Mouse (Mus musculus) CH12.LX (cell line): ENCODE data around the gene Selenof. TPM values are rescaled to one million over a fixed set of nuclear protein-coding genes. Genes with fewer than 3 reads are reported as not detected.
A peak's percentile ranks its signal among the peaks of the same experiment; 100 is the strongest.

ENCODE experiments used
- DNase-seq: peaks from one replicate; pipeline ENCODE4 v3.0.0-alpha.2; 2013; ENCODE audit errors: extremely low read depth
- H3K27ac ChIP-seq: 2 replicates; pipeline ENCODE4 v1.5.1; 2012; ENCODE audit warnings: low read depth, mild to moderate bottlenecking, control low read depth, moderate library complexity; ENCODE audit not compliant: insufficient read depth
- H3K27me3 ChIP-seq: replicated peaks from 2 replicates; pipeline ENCODE3; 2012; ENCODE audit warnings: inconsistent platforms
- H3K36me3 ChIP-seq, 2 experiments: replicated peaks in 1 of 2; 2 replicates each; pipeline versions ENCODE3 to v1.6.1; 2012; ENCODE audit warnings: inconsistent platforms in 1 of 2, low read length in 1 of 2, mild to moderate bottlenecking in 1 of 2, mixed read lengths in 1 of 2, moderate library complexity in 1 of 2; ENCODE audit not compliant: control insufficient read depth in 1 of 2, insufficient read depth in 1 of 2
- H3K4me1 ChIP-seq, 2 experiments: 2 replicates each; pipeline ENCODE4 v1.6.1; 2012; ENCODE audit warnings: inconsistent platforms in 1 of 2, moderate library complexity in 1 of 2; ENCODE audit not compliant: insufficient read depth in 2 of 2, control insufficient read depth in 1 of 2
- H3K4me2 ChIP-seq: 2 replicates; pipeline ENCODE4 v1.6.1; 2012; ENCODE audit warnings: low read depth, mild to moderate bottlenecking, control low read depth; ENCODE audit not compliant: poor library complexity, insufficient read depth, severe bottlenecking
- H3K4me3 ChIP-seq, 3 experiments: fragments of 150-350 bp in 1 of 3; sonication (generic) in 1 of 3; replicated peaks in 1 of 3; 2 replicates each; pipeline versions ENCODE3 to v1.5.1; 2011 to 2012; ENCODE audit warnings: low read depth in 2 of 3, low read length in 2 of 3, mild to moderate bottlenecking in 2 of 3, moderate library complexity in 2 of 3, control low read depth in 1 of 3, improper control_type of control experiment in 1 of 3, inconsistent platforms in 1 of 3, mixed read lengths in 1 of 3; ENCODE audit not compliant: poor library complexity in 1 of 3
- H3K79me2 ChIP-seq: replicated peaks from 2 replicates; pipeline ENCODE4 v1.6.1; 2012; ENCODE audit warnings: mild to moderate bottlenecking, moderate library complexity; ENCODE audit not compliant: control insufficient read depth, poor library complexity, insufficient read depth, severe bottlenecking; ENCODE audit errors: extremely low read depth
- H3K9ac ChIP-seq: 2 replicates; pipeline ENCODE4 v1.6.1; 2012; ENCODE audit warnings: low read depth, mild to moderate bottlenecking, control low read depth, moderate library complexity; ENCODE audit not compliant: insufficient read depth
- H3K9me3 ChIP-seq: replicated peaks from 2 replicates; pipeline ENCODE3; 2012; ENCODE audit warnings: low read length, inconsistent platforms, mixed read lengths
- BHLHE40 ChIP-seq: IDR thresholded peaks from 2 replicates; pipeline ENCODE4 v1.6.1; 2011; ENCODE audit warnings: mild to moderate bottlenecking, low read depth, low read length, improper control_type of control experiment
- E2F4 ChIP-seq: IDR thresholded peaks from 2 replicates; pipeline ENCODE4 v1.6.1; 2011; ENCODE audit warnings: low read depth, low read length, improper control_type of control experiment; ENCODE audit not compliant: insufficient replicate concordance
- ELF1 ChIP-seq: IDR thresholded peaks from 2 replicates; pipeline ENCODE4 v1.6.1; 2014; ENCODE audit warnings: low read depth, mild to moderate bottlenecking, inconsistent platforms, low read length, improper control_type of control experiment
- EP300 ChIP-seq: IDR thresholded peaks from 2 replicates; pipeline ENCODE4 v1.6.1; 2011; ENCODE audit warnings: low read length, improper control_type of control experiment
- HCFC1 ChIP-seq: IDR thresholded peaks from 2 replicates; pipeline ENCODE4 v1.6.1; 2012; ENCODE audit warnings: low read depth, mild to moderate bottlenecking, inconsistent platforms, low read length, improper control_type of control experiment
- IRF4 ChIP-seq: IDR thresholded peaks from 2 replicates; pipeline ENCODE4 v1.6.1; 2014; ENCODE audit warnings: low read depth, mild to moderate bottlenecking, inconsistent platforms, low read length, improper control_type of control experiment
- KAT2A ChIP-seq: IDR thresholded peaks from 2 replicates; pipeline ENCODE4 v1.6.1; 2012; ENCODE audit warnings: low read length, improper control_type of control experiment, inconsistent platforms; ENCODE audit not compliant: insufficient replicate concordance
- MAFK ChIP-seq: IDR thresholded peaks from 2 replicates; pipeline ENCODE4 v1.6.1; 2011; ENCODE audit warnings: low read length, improper control_type of control experiment; ENCODE audit not compliant: insufficient replicate concordance
- MAZ ChIP-seq: IDR thresholded peaks from 2 replicates; pipeline ENCODE4 v1.6.1; 2012; ENCODE audit warnings: low read depth, mild to moderate bottlenecking, inconsistent platforms, low read length, improper control_type of control experiment, moderate library complexity
- MYC ChIP-seq: IDR thresholded peaks from 2 replicates; pipeline ENCODE4 v1.6.1; 2011; ENCODE audit warnings: low read depth, mild to moderate bottlenecking, improper control_type of control experiment, low read length
- PAX5 ChIP-seq: IDR thresholded peaks from 2 replicates; pipeline ENCODE4 v1.6.1; 2012; ENCODE audit warnings: low read length, inconsistent platforms, mixed read lengths
- RAD21 ChIP-seq: IDR thresholded peaks from 2 replicates; pipeline ENCODE4 v1.6.1; 2011; ENCODE audit warnings: low read depth, mild to moderate bottlenecking, low read length, improper control_type of control experiment, moderate library complexity
- TBP ChIP-seq: conservative IDR thresholded peaks from 2 replicates; pipeline ENCODE4 v1.6.1; 2011; ENCODE audit warnings: low read depth, low read length, improper control_type of control experiment
- USF1 ChIP-seq: IDR thresholded peaks from 2 replicates; pipeline ENCODE4 v1.6.1; 2014; ENCODE audit warnings: low read depth, mild to moderate bottlenecking, inconsistent platforms, low read length, improper control_type of control experiment
- USF2 ChIP-seq: conservative IDR thresholded peaks from 2 replicates; pipeline ENCODE4 v1.6.1; 2011; ENCODE audit warnings: low read depth, low read length, improper control_type of control experiment
- ZKSCAN1 ChIP-seq: IDR thresholded peaks from 2 replicates; pipeline ENCODE4 v1.6.1; 2012; ENCODE audit warnings: low read depth, inconsistent platforms, low read length, improper control_type of control experiment, borderline replicate concordance
- ZMIZ1 ChIP-seq: IDR thresholded peaks from 2 replicates; pipeline ENCODE4 v1.6.1; 2012; ENCODE audit warnings: low read depth, mild to moderate bottlenecking, inconsistent platforms, low read length, improper control_type of control experiment
- dilution Hi-C: fragments of 300-500 bp; cut with MboI; formaldehyde crosslinking; loops from 2 replicates; pipeline ENCODE4 v1.14.3; 2020; ENCODE audit warnings: low sequenced_read_pairs; ENCODE audit not compliant: extremely low pct_unique_long_range_greater_than_20kb, extremely low pct_ligation_motif_present
- in situ Hi-C: fragments of 300-500 bp; cut with MboI; formaldehyde crosslinking; loops from 3 replicates; pipeline ENCODE4 v1.14.3; 2019; ENCODE audit warnings: low sequenced_read_pairs, low pct_ligation_motif_present, low pct_unique_long_range_greater_than_20kb, mixed read lengths
- polyA plus RNA-seq: library from polyadenylated mRNA; unstranded; fragments of >175 nt; gene quantifications from 2 replicates; pipeline ENCODE4 v1.2.1, GENCODE M21; 2012; ENCODE audit warnings: low read depth; ENCODE audit not compliant: insufficient read length
- total RNA-seq, 2 experiments: library from RNA; depleted of rRNA; stranded (reverse); fragments of 300-350 nt in 1 of 2; fragments of >200 nt in 1 of 2; gene quantifications; 2 replicates each; pipeline ENCODE4 v1.2.3; 2012 to 2014

Gene Selenof
- total and polyA plus RNA-seq, 3 experiments = 528 to 1,358 (median 678) TPM

- Histone ChIP-seq H3K79me2 (peaks cover 77% of the 10 kb centered on the region), H3K9me3 (peaks cover under 1% of the 10 kb centered on the region), H3K27ac (0 out of 2 replicates have a peak overlapping the region, but pooled peaks have one; percentile 4), H3K4me3 (no peak overlapping the region), H3K4me2 (no peak overlapping the region)
- dilution Hi-C loops = no loop called here
- TF ChIP-seq MYC (no peak), MAZ (no peak), PAX5 (no peak), E2F4 (no peak), ZMIZ1 (no peak), RAD21 (no peak), BHLHE40 (no peak), ZKSCAN1 (no peak), TBP (no peak), ELF1 (no peak), EP300 (no peak)
- TF ChIP-seq, all 38 proteins: peak for 0
- Histone ChIP-seq H3K27me3 (no peaks in the 10 kb centered on the region), H3K9ac (no peak overlapping the region), H3K4me1 (peaks cover 13 to 78% of the 10 kb centered on the region in 2 experiments), H3K36me3 (peaks cover 62 to 84% of the 10 kb centered on the region in 2 experiments)
- DNase-seq = no peak
- in situ Hi-C loops = no loop called here
These were observed 12.2 kb downstream of the Selenof start for GRCm38 (mm10) chr3:144582306-144582705.

- Histone ChIP-seq H3K9ac (no peak overlapping the region), H3K79me2 (peaks cover 74% of the 10 kb centered on the region), H3K4me1 (peaks cover 15 to 74% of the 10 kb centered on the region in 2 experiments), H3K4me3 (no peak overlapping the region), H3K4me2 (no peak overlapping the region), H3K27me3 (no peaks in the 10 kb centered on the region), H3K9me3 (peaks cover 2% of the 10 kb centered on the region), H3K27ac (no peak overlapping the region), H3K36me3 (peaks cover 60 to 81% of the 10 kb centered on the region in 2 experiments)
- TF ChIP-seq USF2 (no peak), KAT2A (no peak), RAD21 (no peak), IRF4 (no peak), ZMIZ1 (no peak), USF1 (no peak), BHLHE40 (no peak), PAX5 (no peak), HCFC1 (no peak), MAFK (no peak), EP300 (no peak), ZKSCAN1 (no peak)
- in situ Hi-C loops (no loop called here), dilution Hi-C loops (no loop called here)
- no peak for DNase-seq
These were observed 13.7 kb downstream of the Selenof start for GRCm38 (mm10) chr3:144583789-144584188.
